In genomic region chr5:62909074-62909473, GRCm38 (mm10) we compare ENCODE assay signal across 12 mouse cellular contexts.
"Had no signal": no experiment of that assay in that cellular context is flagged by ENCODE, and none has a peak within 500 bp of the region (broad histone marks: within the 10 kb centered on the region; RNA-seq: fewer than 3 reads in every experiment).

No protein-coding gene starts in this region.

- DNase-seq: kidney, adult 18-20 months; kidney, postnatal 10 days; lung, adult 2 months; midbrain, embryonic 14.5 days; thymus, postnatal 4 days had no signal

- H3K27me3 ChIP-seq: liver, embryonic 15.5 days; neural tube, embryonic 13.5 days had no signal

- H3K9ac ChIP-seq: liver, embryonic 15.5 days; neural tube, embryonic 13.5 days had no signal

- H3K9me3 ChIP-seq: limb, embryonic 10.5 days; liver, embryonic 15.5 days; neural tube, embryonic 13.5 days had no signal

- ATAC-seq: lung, postnatal 0 days had no signal

- H3K4me3 ChIP-seq: left cerebral cortex, adult 2 months; limb, embryonic 10.5 days; liver, embryonic 15.5 days; neural tube, embryonic 13.5 days had no signal

- H3K36me3 ChIP-seq: limb, embryonic 10.5 days; liver, embryonic 15.5 days; neural tube, embryonic 13.5 days had no signal

- H3K27ac ChIP-seq: left cerebral cortex, adult 2 months; limb, embryonic 10.5 days; liver, embryonic 15.5 days; macrophage; neural tube, embryonic 13.5 days had no signal

- H3K4me2 ChIP-seq: liver, embryonic 11.5 days; liver, embryonic 15.5 days; neural tube, embryonic 13.5 days had no signal

- H3K4me1 ChIP-seq: limb, embryonic 10.5 days; liver, embryonic 15.5 days; neural tube, embryonic 13.5 days had no signal
